Mouse (Mus musculus) cerebellum, adult 9-10 months (tissue): Measurements from ENCODE around the gene Zfpl1.

Source experiments
- DNase-seq: peaks from one replicate; pipeline ENCODE4 v3.0.0; 2022

Zfpl1 gene

DNA sequence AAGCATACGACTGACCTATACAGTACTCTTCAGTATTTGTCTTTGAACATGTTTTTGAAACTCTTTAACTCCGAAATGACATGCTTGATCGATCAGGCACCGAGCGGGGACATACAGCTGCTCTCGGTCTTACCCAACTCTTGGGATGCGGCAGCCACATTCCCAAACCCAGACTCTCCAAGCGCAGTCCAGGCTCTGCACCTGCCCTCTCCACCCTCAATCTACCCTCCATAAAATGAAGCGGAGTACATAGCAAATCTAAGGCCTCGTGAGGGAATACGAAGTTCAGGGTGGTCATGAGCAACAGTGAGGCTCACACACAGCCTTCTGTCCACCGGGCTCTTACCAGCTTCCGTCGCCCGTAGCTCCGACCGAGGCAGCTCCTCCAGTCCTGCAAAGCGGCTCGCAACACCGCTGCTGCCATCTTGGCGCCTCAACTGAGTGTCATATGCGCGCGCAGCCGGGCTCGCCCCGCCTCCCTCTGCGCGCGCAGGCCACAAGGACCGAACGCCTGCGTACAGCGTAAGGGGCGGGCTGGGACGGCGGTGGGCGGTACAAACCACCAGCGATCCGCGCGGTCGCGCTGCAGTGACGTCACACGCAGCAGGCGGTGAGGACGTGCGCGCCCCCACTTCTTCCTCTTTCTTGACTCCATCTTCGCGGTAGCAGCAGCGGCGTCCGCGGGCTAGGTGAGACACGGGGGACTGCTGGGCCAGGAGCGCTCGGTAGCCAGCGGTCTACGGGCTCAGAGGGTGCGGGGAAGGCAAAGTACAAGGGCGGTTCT, 27.3 kb downstream of the Zfpl1 start, which contains the start of the genes Mrpl49 and Fau:
Gene Mrpl49 (minus strand): TSS at position 473 of the 784 bp plus-strand sequence.
Gene Fau (plus strand): TSS at position 532 of the 784 bp plus-strand sequence.
- peak; percentile 98 for DNase-seq

GRCm38 (mm10) chr19:6056696-6057095, 28.1 kb downstream of the Zfpl1 start:
- DNase-seq, result peak; percentile 57

GRCm38 (mm10) chr19:6054296-6054695, 30.5 kb downstream of the Zfpl1 start:
- peak; percentile 19 for DNase-seq

DNA sequence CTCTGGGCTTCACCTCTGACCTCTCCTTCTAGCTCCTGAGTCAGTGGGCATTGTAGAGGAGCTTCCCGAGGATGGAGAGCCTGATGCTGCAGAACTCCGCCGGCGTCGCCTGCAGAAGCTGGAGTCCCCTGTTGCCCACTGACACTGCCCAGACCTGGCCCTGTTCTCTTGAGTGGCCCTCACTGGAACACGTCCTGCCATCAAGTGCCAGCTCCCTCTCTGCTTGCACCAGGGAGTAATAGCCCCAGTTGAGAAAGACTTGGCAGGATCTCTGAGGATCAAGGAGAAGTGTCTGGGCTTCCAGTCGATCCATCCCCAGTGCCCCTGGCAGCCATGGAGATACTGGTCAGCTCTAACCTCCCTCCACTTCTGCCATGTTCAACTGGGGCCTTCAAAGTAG, 32.2 kb downstream of the Zfpl1 start:
- peak; percentile 22 for DNase-seq

DNA sequence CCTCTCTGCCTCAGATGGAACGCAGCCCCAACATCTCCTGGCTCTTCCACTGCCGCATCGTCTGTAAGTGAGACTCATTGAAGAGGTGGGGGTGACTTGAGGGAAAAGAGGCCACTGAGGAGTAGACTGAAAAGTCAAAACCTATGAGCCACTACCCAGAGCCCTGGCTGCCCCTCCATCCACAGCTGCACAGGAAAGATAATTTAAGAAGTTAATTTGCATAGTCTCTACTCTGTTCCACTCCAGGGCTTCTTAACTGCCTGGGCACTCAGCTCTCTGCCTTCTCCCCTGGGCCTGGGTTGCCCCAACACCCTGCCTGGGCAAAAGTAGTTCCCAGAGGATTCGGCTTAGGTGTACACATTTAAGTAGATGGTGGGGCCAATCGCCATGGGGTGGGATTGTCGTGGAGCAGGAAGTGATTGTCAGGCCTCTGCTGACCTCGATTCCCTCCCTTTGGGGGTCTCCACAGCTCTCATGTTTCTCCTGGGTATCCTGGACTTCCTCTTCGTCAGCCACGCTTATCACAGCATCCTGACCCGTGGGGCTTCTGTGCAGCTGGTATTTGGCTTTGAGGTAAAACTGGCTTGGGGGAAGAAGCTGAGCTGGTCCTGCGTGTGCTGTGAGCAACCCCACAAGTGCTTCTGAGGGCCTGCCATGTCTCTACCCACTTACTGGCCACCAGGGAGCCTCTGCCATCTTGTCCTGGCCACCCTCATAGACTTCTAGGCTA, 35.9 kb downstream of the Zfpl1 start:
- peak; percentile 36 for DNase-seq

DNA sequence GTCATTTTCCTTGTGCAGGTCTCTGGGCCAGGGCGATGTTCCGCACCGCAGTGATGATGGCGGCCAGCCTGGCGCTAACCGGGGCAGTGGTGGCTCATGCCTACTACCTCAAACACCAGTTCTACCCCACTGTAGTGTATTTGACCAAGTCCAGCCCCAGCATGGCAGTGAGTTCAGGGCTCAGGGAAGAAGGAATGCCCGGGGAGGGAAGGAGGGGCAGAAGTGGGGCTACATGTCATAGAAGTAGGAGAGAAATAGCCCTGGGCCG, 36.9 kb downstream of the Zfpl1 start:
- peak; percentile 47 for DNase-seq

DNA sequence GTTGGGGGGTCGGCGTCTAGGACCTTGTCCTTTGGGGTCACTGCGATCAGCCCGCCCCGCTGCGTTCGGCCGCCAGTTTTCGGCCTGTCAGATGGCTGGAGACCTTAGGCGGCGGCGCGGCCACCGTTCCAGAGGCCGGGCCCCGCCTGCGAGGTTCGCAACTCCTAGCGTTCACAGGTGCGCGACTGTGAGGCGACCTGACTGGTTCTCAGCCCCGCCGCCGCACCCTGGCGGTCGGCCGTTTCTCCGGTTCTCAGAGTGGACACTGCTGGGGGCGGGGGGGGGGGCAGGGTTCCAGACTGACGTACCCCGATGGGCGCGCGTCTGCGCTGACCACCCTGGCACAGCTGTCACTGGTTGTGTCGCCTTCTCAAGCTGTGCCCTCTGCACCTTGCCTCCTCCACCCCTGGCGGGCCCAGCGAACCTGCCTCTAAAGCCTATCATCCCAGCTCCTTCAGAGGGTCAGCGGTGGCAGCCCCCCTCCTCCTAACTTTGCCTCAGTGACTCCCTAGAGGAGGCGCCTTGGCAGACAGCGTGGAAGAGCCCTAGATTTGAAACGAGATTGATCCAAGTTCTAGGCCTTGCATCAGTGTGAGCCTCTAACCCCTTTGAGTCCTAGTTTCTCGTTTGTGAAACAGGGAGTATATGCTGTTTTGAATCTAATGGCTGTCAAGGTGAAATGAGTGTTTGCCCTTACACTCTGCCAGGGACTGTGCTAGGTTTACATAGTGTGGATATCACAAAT, 37.4 kb downstream of the Zfpl1 start:
- DNase-seq, result peak; percentile 61

DNA sequence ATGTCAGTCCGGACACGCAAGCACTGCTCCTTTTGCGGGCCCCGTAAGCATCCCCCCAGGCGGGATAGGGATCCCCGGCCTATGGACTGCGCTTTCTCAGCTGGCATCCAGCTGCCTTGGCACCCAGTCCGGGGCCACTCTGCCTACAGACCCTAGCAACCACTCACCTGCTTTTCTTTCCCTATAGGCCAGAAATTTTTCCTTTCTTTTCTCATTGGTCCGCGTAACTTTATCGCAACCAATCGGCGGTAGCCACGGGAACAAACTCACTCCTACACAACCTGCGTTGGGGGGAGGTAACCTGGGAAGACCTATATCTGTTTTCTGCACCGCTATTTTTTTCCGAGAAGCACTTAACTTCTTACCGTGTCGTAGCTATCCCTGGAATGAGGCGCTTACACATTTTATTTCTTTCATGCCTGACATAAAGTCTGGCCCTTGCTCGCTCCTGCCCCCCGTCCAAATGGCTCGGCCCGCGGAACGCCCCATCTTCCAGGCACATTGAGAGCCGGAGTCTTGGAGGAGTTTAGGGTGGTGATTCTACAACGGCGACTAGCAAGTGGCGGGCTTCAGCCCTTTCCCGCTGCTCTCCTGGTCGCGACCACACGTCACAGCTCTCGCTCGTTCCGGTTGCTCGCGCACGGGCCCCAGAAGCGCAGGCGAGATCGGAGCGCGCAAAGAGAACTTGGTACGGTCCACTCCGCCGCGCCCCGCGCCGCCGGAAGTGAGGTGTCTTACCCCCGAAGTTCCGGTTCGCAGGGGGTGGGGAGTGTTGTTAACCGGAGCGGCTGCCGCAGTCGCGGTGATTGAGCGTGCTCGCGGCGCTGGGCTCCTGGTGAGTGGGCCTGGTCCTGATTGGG, 38.2 kb downstream of the Zfpl1 start, which contains the start of gene Syvn1:
Gene Syvn1 (plus strand): TSS at position 283 of the 860 bp plus-strand sequence.
- DNase-seq, result peak; percentile 95

GRCm38 (mm10) chr19:6045366-6046293, 39.1 kb downstream of the Zfpl1 start:
- peak; percentile 46 for DNase-seq

GRCm38 (mm10) chr19:6044102-6044501, 40.7 kb downstream of the Zfpl1 start:
- DNase-seq, result peak; percentile 43

DNA sequence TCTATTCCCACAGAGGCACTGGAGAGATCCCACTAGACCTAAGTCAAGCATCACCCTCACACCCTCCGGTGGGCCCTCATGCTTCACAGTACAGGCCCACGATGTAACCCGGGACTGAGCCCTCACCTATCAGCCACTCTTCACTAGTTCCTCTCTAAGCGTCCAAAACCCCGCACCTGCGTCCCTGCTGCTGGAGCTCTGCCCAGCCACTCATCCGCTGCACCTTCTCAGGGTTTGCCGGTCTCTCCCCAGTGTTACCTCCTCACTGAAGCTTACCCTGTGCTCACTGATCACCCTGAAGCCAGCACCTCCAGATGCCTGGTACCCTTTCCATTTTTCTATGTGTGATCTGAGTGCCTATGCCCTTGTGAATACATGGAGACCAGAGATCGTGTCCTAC, 42.5 kb downstream of the Zfpl1 start:
- DNase-seq, result peak; percentile 29

DNA sequence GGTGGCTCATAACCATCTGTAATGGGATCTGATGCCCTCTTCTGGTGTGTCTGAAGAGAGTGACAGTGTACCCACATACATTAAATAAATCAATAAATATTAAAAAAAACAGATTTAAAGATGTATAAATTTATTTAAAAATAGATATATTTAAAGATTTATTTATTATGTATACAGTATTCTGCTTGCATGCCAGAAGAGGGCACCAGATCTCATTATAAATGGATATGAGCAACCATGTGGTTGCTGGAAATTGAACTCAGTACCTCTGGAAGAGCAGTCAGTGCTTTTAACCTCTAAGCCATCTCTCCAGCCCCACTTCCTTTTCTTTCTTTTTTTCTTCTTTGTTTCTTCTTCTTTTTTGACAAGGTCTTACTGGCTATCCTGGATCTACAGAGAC, 44.8 kb downstream of the Zfpl1 start:
- DNase-seq, result no peak

GRCm38 (mm10) chr19:6038326-6038725, 46.4 kb downstream of the Zfpl1 start:
- DNase-seq, result no peak

- DNase-seq, result no peak
Observed at GRCm38 (mm10) chr19:6037695-6038094, 47.1 kb downstream of the Zfpl1 start.

GRCm38 (mm10) chr19:6035966-6036585, 48.7 kb downstream of the Zfpl1 start:
- DNase-seq, result no peak
